Mouse (Mus musculus) lung, postnatal 0 days (tissue): ENCODE data around the gene Gm38392. TPM values are rescaled to one million over a fixed set of nuclear protein-coding genes. Genes with fewer than 3 reads are reported as not detected.
A peak's percentile ranks its signal among the peaks of the same experiment; 100 is the strongest.

ENCODE experiments used
- ATAC-seq: fragments of 200-750 bp; cut with Nextera tagmentation; 2 replicates; pipeline ENCODE4 v1.8.0; 2017; ENCODE audit warnings: moderate library complexity
- DNase-seq: peaks from one replicate; pipeline ENCODE4 v3.0.0-alpha.2; 2016; ENCODE audit warnings: low spot score
- H3K27ac ChIP-seq: fragments of 300-500 bp; sonication (generic); 2 replicates; pipeline ENCODE4 v1.5.1; 2014; ENCODE audit warnings: antibody characterized with exemption, mild to moderate bottlenecking, low read length, mixed read lengths
- H3K27me3 ChIP-seq: fragments of 300-500 bp; sonication (generic); replicated peaks from 2 replicates; pipeline ENCODE4 v1.6.1; 2014; ENCODE audit warnings: low read length, mixed read lengths; ENCODE audit not compliant: insufficient read depth
- H3K36me3 ChIP-seq: fragments of 300-500 bp; sonication (generic); 2 replicates; pipeline ENCODE4 v1.6.1; 2014; ENCODE audit warnings: low read length, mixed read lengths; ENCODE audit not compliant: insufficient read depth
- H3K4me1 ChIP-seq: fragments of 300-500 bp; sonication (generic); 2 replicates; pipeline ENCODE4 v1.6.1; 2014; ENCODE audit warnings: antibody characterized with exemption, low read depth, low read length, mixed read lengths; ENCODE audit not compliant: insufficient read depth
- H3K4me2 ChIP-seq: fragments of 300-500 bp; sonication (generic); replicated peaks from 2 replicates; pipeline ENCODE4 v1.6.1; 2014; ENCODE audit warnings: low read depth, mild to moderate bottlenecking, low read length, moderate library complexity, mixed read lengths
- H3K4me3 ChIP-seq: fragments of 300-500 bp; sonication (generic); 2 replicates; pipeline ENCODE4 v1.5.1; 2014; ENCODE audit warnings: low read depth, low read length
- H3K9ac ChIP-seq: fragments of 300-500 bp; sonication (generic); replicated peaks from 2 replicates; pipeline ENCODE4 v1.6.1; 2014; ENCODE audit warnings: low read depth, mild to moderate bottlenecking
- H3K9me3 ChIP-seq: fragments of 300-500 bp; sonication (generic); 2 replicates; pipeline ENCODE4 v1.6.1; 2016; ENCODE audit warnings: low read length, mixed read lengths
- CTCF ChIP-seq: IDR thresholded peaks from 2 replicates; pipeline ENCODE4 v1.5.1; 2016; ENCODE audit warnings: antibody characterized with exemption, mild to moderate bottlenecking
- EP300 ChIP-seq: IDR thresholded peaks from 2 replicates; pipeline ENCODE4 v1.6.1; 2016; ENCODE audit warnings: antibody characterized with exemption, mild to moderate bottlenecking, control low read depth
- WGBS: fragments of 180-500 bp; shearing (Covaris S2); extraction: QIAGEN DNeasy Blood & Tissue Kit; methylation state at CpG from one replicate; pipeline ENCODE4 v1.1.7; 2014; 5-methylcytosine and 5-hydroxymethylcytosine counted together
- polyA plus RNA-seq: library from polyadenylated mRNA; unstranded; fragments of >200 nt; fragmentation: Nextera tagmentation; extraction: Ambion mirVana; gene quantifications from 2 replicates; pipeline ENCODE4 v1.2.1, GENCODE M21; 2015

Gm38392 gene
- polyA plus RNA-seq, 1 experiment from 2014 or later: 1.8 TPM

DNA sequence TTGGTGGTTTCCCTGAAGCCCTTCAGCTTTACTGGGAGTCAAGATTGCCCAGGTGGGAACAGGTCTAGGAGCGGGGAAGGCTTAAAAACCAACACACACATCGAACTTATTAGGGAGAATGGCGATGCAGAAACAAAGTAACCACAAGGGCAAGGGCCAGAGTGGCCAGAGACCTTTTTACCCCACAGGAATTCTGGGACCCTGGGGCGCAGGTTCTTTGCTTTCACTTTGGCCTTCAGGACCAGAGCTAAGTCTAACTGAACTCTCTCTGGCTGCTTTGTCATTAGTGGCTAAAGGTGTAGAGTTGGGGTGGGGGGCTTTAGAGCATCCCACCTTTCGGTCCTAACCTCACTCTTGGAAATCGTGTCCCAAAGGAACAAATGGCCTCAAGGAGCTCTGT is 70.9 kb downstream of the Gm38392 start:
- Histone ChIP-seq H3K27me3 (peaks cover 79% of the 10 kb centered on the region), H3K27ac (no peak overlapping the region), H3K4me3 (peak overlapping the region; percentile 32; the same call in 1 of the 2 replicates), H3K9me3 (no peaks in the 10 kb centered on the region), H3K36me3 (no peaks in the 10 kb centered on the region), H3K4me1 (peaks cover 11% of the 10 kb centered on the region), H3K9ac (no peak overlapping the region), H3K4me2 (peak overlapping the region; percentile 52)
- TF ChIP-seq EP300: no peak
- no peak for TF ChIP-seq CTCF
- no peak for ATAC-seq
- 2% methylated on average over 6 of the region's 6 CpGs for WGBS
- DNase-seq: no peak

- H3K27me3 ChIP-seq: peaks cover 79% of the 10 kb centered on the region
- H3K9ac ChIP-seq: no peak overlapping the region
- WGBS: 3% methylated on average over 23 of the region's 23 CpGs
Measured at GRCm38 (mm10) chr3:88215553-88216004, 71.4 kb downstream of the Gm38392 start.

GRCm38 (mm10) chr3:88214971-88215552 is 71.9 kb downstream of the Gm38392 start:
- Histone ChIP-seq H3K4me1 (peaks cover 11% of the 10 kb centered on the region), H3K9me3 (no peaks in the 10 kb centered on the region), H3K4me2 (peak overlapping the region; percentile 52), H3K27ac (no peak overlapping the region), H3K36me3 (no peaks in the 10 kb centered on the region), H3K4me3 (peak overlapping the region; percentile 32), H3K27me3 (peaks cover 79% of the 10 kb centered on the region), H3K9ac (no peak overlapping the region)
- WGBS: under 1% methylated on average over 47 of the region's 48 CpGs
- ATAC-seq (peak; percentile 41; the same call in 1 of the 2 replicates), DNase-seq (no peak)
- TF ChIP-seq CTCF (no peak), EP300 (no peak)

More at GRCm38 (mm10) chr3:88215553-88216004, 71.4 kb downstream of the Gm38392 start:
- Histone ChIP-seq H3K36me3 (no peaks in the 10 kb centered on the region), H3K27ac (no peak overlapping the region), H3K4me2 (peak overlapping the region; percentile 52), H3K9me3 (no peaks in the 10 kb centered on the region), H3K4me3 (peak overlapping the region; percentile 32), H3K4me1 (peaks cover 11% of the 10 kb centered on the region)
- no peak for ATAC-seq
- DNase-seq: no peak
- TF ChIP-seq CTCF (no peak), EP300 (no peak)

- no peak for TF ChIP-seq EP300
- no peak for TF ChIP-seq CTCF
- no peak for ATAC-seq
- Histone ChIP-seq H3K4me1 (peaks cover 11% of the 10 kb centered on the region), H3K27me3 (peaks cover 83% of the 10 kb centered on the region), H3K9ac (no peak overlapping the region), H3K4me3 (peak overlapping the region; percentile 32; the same call in 1 of the 2 replicates), H3K9me3 (no peaks in the 10 kb centered on the region), H3K27ac (no peak overlapping the region), H3K36me3 (no peaks in the 10 kb centered on the region), H3K4me2 (peak overlapping the region; percentile 52; the same call in 1 of the 2 replicates)
- no peak for DNase-seq
- whole genome bisulfite sequencing: 2% methylated on average over 40 of the region's 42 CpGs
Measured at GRCm38 (mm10) chr3:88214197-88214938, 72.6 kb downstream of the Gm38392 start.

GRCm38 (mm10) chr3:88213019-88213418 is 74.0 kb downstream of the Gm38392 start:
- TF ChIP-seq EP300: no peak
- TF ChIP-seq CTCF: no peak
- 5% methylated on average over 2 of the region's 2 CpGs for WGBS
- DNase-seq: no peak
- Histone ChIP-seq H3K27ac (no peak overlapping the region), H3K9me3 (no peaks in the 10 kb centered on the region), H3K9ac (no peak overlapping the region), H3K4me3 (no peak overlapping the region), H3K4me2 (no peak overlapping the region), H3K36me3 (no peaks in the 10 kb centered on the region), H3K27me3 (peaks cover 85% of the 10 kb centered on the region), H3K4me1 (peaks cover 11% of the 10 kb centered on the region)
- no peak for ATAC-seq

- peaks cover 85% of the 10 kb centered on the region for H3K27me3 ChIP-seq
Measured at GRCm38 (mm10) chr3:88212356-88212755, 74.7 kb downstream of the Gm38392 start.

More at GRCm38 (mm10) chr3:88212356-88212755, 74.7 kb downstream of the Gm38392 start:
- WGBS: 11% methylated on average over 1 of the region's 1 CpGs
- H3K9me3 ChIP-seq: no peaks in the 10 kb centered on the region
- no peak overlapping the region for H3K4me3 ChIP-seq
- no peak overlapping the region for H3K9ac ChIP-seq
- no peak overlapping the region for H3K4me2 ChIP-seq
- H3K4me1 ChIP-seq: peaks cover 11% of the 10 kb centered on the region
- H3K27ac ChIP-seq: no peak overlapping the region
- ATAC-seq (no peak), DNase-seq (no peak)
- TF ChIP-seq CTCF (no peak), EP300 (no peak)
- H3K36me3 ChIP-seq: no peaks in the 10 kb centered on the region
